Mouse (Mus musculus) monocyte, adult 5-6 weeks (primary cell): ENCODE results near the gene Siah3. TPM values are rescaled to one million over a fixed set of nuclear protein-coding genes. Genes with fewer than 3 reads are reported as not detected.

ENCODE experiments used
- ATAC-seq: fragments of 153-309, 156-312 bp; replicated peaks from 2 replicates; pipeline ENCODE4 v1.8.0; 2017; ENCODE audit warnings: mild to moderate bottlenecking; ENCODE audit not compliant: low TSS enrichment, insufficient number of reproducible peaks, severe bottlenecking, poor library complexity, low FRiP score
- total RNA-seq: library from RNA; stranded (forward); fragments of 200-1000, 200-491, 200-594 nt; gene quantifications from 3 replicates; pipeline ENCODE4 v1.2.3, GENCODE M21; 2017

Siah3 gene
- total RNA-seq, 1 experiment from 2014 or later, result not detected

DNA sequence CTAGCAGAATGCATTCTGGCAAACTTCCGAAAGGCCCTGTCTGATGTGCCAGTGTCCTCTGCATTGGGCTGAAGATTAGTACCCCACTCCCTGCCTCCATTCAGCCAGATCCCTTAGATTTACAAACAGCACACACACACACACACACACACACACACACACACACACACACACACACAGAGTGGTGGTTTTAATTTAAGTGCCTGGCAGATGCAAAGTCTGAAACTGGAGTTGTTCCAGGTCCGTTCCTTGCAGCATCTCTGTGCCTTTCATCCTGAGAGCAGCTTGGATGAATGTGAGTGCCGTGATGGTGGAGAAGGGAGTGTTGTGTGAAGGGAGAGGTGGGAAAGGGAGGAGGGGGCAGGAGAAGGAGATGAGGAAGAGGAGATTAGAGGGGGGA, 4.2 kb downstream of the Siah3 start:
- no peak for ATAC-seq

DNA sequence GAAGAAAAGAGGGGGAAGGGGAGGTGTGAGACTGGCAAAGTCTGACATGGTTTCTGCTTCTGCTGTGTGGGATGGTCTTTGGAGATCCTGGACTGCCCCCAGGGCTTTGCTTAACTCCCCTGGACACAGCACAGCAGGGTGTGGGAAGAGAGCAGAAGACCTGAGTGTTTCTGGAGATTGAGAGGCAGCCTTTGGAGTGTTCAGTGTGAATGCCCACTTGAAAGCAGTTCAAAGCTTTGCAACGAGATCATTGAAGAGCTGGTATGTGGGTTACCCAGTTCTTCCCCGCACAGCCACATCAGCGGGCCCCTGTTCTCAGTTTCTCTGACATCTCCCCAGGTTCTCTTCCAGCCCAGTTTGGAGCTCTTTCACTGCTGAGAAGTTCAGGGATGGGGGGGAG, 4.7 kb downstream of the Siah3 start:
- no peak for ATAC-seq

DNA sequence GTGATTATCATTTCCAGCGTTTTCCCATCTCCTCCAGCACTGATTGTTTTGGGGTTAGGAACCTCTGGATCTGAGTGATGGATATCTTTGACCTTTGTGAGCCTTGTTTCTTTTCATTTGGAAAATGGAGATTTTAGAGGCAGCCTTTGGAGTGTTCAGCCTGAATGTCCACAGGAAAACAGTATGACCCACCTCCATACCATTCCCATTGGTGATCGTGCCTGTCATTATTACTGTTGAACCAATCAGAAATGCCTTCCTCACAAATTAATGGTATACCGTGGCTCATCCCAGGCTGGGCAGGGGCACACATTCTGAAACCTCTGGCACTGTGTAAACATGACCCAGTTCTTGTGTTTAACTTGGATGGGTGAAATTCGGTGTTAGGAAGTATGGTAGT, 6.0 kb downstream of the Siah3 start:
- ATAC-seq, result no peak

DNA sequence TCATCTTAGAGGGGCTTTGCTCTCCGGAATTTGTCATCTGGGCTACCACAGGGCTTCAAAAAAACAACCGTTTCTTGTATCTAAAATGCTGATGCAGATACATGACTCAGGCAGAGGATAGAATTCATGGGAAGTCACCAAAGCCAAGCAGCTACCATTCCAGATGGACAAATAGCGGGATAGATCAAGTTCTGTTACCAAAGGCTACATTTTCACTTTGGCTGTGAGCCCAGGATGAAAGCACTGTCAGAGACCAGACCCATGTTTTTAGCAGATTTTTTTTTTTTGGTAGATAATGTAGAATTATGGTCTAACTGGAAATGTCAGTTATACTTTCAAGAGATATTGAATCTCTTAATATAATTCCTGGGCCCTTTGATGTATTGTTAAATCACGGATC, 7.4 kb downstream of the Siah3 start:
- no peak for ATAC-seq

DNA sequence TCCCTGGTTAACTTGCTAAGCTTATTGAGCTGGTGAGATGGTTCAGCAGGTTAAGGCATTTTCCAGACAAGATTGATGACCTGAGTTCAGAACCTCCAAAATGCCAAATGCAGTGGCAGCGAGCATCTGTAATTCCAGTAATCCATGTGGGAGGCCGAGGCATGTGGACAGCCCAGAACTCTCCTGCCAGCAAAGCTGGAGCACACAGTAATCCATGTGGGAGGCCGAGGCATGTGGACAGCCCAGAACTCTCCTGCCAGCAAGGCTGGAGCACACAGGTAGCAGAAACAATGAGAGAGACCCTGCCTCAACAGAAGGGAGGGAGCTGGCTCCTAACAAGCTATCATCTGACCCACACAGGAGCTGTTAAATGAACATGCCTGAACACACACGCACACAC, 13.2 kb downstream of the Siah3 start:
- ATAC-seq, result no peak

DNA sequence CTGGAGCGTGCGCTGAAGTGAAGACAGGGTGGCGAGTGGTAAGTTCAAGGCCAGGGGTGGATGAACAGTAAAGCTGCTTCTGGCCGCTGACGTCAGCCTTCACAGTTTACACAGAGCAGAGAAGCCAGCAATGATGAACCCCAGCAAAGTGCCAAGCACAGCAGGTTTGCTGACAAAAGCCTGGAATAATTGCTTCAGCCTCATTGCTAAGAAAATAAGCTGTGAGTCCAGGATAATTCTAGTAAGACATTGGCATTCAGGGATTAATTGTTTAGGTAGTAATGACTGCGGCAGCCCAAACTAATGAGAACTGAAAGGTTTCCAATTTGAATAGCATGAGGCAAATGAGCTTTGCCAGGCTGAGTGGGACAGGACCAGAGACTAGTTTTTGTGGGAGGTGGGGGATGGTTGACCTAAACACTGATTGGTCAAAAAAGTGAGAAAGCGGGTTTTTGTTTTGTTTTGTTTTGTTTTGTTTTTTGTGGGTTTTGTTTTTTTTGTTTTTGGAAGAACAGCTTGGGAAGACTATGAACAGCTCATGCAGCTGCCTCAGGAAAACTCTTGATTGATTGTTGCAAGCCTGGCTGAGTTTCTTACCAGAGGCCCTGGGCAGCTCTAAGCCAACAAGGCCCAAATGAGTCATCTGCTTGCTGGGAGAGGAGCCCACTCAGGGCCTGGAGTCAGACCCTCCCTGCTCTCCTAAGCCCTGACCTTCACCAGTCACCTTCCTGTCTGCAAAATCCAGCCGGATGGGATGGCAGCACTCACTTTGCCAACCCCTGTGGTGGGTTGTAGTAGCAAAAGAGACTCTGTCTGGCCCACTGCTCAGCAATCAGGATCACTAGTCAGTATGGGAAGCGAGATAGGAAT, 17.5 kb downstream of the Siah3 start:
- ATAC-seq, result no peak

DNA sequence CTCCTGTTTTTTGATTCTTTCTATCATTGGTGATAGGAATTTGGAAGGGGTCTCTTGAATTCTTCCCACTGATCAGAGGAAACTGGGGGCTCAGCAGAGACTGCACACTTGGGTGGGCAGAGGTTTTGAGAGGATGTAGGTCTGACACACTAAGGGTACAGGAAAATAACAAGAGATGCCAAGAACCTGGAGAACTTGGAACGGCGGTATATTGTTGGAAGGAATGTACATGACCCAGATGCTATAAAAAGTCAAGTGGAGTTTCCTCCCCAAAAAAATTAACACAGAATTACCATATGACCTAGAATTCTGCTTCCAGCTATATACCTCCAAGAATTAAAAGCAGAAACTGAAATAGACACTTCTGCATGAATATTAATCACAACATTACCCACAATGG, 20.1 kb downstream of the Siah3 start:
- ATAC-seq, result no peak

DNA sequence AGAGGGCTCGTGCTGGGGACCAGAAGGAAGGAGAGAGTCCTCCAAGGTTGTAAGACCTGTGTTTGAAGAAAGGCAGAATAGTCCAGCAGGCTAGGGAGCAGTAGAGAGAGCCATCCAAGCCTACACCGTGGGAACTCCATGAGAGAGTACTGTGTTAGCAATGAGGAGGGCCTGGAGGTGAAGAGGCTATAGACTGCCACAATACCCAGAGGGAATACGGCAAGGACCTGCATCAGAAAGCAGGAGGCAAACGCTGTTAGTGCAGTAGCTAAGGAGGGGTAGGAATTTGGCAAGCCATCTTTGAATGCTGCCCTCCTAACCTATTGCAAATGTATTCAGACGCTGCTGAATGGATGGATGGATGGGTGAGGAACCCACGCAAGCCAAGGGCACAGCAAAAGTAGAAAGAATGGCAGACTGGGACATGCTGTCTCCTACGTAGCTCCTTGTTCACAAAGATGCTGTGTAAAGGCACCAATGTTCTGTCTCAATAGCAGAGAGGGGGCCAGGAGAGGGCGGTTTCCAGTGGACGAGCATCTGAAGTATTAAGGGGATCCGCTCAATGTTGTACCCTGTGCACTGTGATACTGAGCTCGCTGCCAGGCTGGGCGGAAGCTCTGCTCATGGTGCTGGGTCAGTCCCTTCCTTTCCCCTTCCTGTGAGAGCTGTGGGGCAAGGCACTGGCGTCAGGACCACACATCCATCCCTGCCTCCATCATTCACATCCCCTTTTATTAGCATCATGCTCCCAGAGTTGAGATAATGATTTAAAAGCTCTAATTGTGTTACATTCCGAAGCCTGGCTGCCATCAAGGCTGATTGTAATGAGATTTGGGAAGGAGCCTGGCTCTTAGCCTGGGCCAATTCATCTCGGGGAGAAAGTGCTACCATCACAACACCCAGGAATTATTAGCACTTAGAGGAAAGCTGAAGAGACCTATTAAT, 26.7 kb downstream of the Siah3 start:
- no peak for ATAC-seq

DNA sequence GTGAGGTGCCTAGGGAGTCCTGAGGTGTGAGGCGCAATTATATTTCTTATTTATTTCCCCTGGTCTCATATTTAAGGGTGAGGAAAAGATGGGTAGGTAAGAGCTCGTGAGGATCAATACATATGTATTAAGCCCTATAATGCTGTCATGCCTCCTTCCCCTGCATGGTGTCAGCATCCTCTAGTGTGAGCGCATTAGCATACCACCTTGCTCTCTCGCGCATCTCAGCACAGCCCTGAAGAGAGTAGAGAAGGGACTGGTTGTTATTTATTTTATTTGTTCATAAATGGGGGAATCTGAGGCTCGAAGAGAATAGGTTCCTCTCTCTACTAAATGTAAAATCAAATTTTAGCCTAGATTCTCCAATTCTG, 27.4 kb downstream of the Siah3 start:
- ATAC-seq, result no peak

DNA sequence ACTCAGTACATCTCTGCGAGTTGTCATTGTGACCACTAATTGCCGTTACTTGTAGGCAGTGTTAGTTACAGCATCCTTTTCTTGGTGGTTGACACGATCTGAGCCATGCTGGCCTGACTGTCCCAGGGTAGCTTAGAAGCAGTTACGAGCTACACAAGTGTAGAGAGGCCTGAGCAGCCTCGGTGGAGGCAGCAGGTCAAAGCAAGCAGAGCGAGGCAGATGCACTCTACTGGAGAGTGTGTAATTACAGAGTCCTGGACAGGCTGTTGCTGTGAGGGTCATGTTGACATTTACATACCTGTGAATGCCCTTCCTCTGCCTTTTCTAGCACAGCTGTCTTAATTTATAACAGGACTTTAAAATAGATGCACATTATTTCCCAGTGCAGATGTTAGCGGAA, 32.1 kb downstream of the Siah3 start:
- ATAC-seq, result no peak

DNA sequence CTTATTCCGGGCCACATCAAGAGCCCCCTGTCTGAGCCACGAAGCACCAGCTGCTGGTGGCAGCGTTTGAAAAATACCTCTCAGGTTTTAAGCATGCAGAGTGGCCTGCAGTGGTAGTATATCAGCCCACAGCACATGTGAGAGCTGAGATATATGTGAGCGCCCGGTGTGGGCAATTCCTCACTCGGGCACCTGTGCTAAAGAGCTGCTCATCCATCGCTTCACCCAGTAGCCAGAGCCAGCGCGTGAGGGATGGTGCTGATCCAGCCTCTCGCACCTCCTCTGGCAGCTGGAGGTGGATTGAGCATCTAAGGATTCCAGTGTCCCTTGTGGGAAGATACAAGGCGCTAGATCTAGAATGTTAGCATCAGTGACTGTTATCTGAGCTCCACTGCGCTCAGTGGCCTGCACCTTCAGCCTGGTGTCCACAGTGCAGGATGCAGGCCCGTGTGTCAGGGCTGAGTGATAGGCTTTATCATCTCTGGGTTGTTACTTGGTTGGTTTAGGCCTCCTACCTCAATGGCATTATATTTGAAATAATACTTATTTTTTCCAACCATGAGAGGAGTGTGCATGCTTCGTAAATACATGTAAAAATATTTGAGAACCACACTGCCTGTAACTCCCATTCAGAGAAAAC, 37.9 kb downstream of the Siah3 start:
- no peak for ATAC-seq

DNA sequence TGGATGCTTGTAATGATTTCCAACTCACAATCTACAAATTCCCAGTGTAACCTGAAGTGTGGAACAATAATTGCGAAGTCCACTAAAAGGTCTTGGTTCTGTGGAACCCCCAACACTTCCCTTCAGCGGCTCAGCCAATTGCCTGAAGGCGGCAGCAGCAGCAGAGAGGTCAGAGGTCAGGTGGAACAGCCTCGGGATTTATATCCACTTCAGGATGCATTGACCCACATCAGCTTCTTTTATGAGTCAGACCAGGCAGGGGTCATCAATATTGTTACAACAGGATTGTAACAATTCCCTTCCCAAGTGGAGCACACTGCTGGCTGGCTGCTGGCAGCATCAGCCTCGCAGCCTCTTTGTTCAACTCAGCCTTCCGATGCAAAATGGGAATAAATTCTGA, 39.1 kb downstream of the Siah3 start:
- no peak for ATAC-seq

DNA sequence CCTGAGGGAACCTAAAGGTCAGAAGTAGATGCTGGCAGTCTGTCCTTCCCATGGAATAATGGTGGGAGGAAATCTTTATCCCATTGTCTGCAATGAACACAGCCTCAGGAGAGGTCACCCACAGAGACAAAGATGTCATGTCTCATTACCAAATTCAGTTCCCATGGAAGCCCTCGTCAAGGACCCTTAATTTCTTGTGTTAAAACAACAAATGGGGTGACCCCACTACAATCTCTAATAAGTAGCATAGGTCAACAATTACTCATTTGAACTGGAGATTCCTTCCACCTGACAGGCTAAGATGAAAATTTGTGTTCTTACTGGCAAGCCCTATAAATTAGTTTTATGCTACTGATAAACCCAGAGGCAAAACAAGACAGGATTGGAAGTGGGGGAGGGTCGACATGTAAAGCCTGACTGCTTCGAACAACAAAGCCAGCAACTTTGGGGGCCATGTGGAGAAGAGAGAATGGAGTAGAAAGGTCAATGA, 45.8 kb downstream of the Siah3 start:
- no peak for ATAC-seq

DNA sequence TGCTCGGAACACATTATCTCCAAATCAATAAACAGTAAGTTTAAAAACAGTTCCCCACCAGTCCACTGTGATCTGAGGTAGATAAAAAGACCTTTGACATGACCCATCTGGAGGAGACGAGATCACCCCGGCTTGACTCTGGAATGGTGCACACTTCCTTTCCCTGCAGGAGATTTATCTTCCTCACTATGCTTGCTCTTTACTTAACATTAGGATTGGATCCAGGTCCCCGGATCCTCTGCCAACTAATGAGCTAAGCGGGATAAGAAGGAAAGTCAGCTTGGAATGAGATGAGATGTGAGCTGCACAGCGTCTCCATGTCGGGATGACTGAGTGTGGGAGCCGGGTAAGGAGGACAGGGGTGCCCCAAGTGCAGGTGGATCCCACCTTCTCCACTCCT, 46.7 kb downstream of the Siah3 start:
- no peak for ATAC-seq

DNA sequence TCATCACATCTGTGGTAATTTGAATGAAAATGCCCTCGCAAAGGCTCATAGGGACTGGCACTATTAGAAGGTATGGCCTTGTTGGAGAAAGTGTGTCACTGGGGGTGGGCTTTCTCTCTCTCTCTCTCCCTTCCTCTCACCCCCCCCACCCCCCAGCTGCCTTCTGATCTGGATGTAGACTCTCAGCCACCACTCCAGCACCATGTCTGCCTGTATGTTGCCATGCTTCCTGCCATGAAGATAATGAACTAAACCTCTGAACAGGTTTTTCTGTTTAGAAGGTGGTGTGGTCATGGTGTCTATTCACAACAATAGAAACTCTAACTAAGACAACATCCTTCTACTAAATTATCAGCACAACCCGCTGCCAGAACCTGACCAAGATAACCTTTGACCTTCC, 48.5 kb downstream of the Siah3 start:
- no peak for ATAC-seq

DNA sequence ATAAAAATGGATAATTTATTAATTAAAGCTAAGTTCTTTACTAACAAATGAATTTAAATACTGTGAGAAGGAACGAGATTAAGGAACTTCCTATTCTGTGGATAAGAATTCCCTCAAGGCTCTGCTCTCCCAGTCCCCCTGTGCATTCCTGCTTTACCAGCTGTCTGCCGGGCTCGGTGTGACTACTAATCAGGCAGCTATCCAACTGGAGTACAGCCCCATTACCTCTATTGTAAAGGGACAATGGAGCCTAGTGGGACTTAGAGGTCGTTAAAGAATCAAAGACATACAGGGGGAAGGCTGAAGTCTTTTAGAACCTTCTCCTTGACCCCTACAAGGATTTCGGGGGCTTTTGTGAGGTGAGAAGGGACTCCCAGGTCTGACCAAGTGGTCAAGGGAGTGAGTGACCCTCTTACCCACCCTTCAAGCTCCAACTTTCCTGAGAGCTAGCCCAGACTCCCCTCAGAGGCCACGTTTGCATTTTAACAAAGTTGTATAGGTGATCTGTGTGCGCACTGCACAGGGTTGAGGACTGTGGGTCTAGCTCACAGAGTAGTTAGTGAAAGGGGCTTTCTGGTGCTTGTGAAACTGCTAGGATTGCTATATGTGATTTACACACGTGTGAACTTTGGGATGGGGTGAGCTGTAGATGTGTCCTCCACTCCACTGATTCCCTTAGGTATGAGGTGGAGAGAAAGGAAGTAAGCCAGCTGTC, 49.5 kb downstream of the Siah3 start:
- no peak for ATAC-seq

DNA sequence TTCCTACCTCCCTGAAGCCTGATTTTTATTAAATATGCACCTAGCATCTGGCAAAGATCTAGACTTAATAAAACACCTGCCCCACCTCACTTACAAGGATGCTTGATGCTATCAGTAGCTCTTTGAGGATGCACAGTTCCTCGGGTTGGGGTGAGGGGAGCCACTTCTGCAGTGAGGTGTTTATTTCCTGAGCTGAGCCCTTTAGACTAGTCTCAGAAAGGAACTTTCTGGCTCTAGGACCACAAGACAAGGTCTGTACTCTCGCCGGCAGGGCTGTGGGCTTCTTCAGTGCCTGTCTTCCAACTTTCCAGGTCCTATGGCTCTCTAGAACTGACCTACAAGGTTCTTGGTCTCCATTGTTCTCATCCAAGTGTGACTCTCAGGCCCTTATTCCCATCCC, 50.5 kb downstream of the Siah3 start:
- ATAC-seq, result no peak

DNA sequence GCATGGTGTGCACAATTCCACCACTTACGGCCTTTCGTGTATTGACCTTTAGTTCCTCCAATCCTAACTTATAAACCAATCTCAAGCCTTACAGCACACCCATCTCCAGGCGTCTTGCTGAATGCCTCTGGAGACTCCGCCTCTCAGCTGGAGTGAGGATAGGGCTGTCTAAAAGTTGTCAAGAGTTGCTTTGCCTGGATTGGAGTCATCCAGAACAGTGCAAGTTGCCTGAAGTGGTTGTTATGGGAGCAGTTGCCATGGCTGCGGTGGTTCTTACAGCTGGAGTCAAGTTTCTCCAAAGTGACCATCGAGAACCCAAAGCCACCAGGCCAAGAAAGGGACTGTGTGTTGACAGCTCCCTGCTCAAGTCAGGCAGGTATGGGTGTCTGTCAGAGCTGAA, 54.3 kb downstream of the Siah3 start:
- ATAC-seq, result no peak

DNA sequence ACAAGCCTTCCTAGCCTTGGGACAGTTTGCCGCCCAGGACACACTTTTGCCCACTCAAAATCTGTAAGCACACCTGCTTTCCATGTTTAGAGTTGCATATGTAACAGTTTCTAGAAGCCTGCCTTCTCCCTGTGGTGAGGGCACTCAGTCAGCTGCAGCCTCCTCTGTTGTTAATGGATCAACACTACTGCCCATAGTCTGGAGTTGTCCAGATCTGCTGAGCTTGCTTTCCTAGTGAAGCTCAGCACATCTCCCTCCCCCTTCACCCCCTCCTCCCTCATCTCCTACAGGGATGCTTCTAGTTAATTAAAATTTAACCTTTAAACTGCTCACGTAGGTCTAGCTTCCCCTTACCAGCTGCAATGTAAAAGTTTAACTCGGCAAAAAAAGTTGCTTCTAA, 57.2 kb downstream of the Siah3 start:
- ATAC-seq, result no peak
